10 mouse cellular contexts compared by ENCODE assay signal in genomic region chr16:34605679-34606078, GRCm38 (mm10). TPM values are rescaled to one million over a fixed set of nuclear protein-coding genes. Genes with fewer than 3 reads are reported as not detected.
DNase-seq lines count a peak whose midpoint lies in the region; ATAC-seq and TF ChIP-seq lines count a peak whose summit lies in the region.
"Had no signal": no experiment of that assay in that cellular context is flagged by ENCODE, and none has a peak within 500 bp of the region (broad histone marks: within the 10 kb centered on the region; RNA-seq: fewer than 3 reads in every experiment).

No protein-coding gene starts in this region.

- WGBS in forebrain, embryonic 11.5 days: 38% methylated on average over 3 of the region's 3 CpGs
- 39% methylated on average over 3 of the region's 3 CpGs for WGBS in forebrain, embryonic 13.5 days
- 34% methylated on average over 3 of the region's 3 CpGs for WGBS in hindbrain, postnatal 0 days

- no peak overlapping the region for H3K9ac ChIP-seq in forebrain, embryonic 11.5 days (ENCODE audit: low read length)
- H3K9ac ChIP-seq in forebrain, embryonic 13.5 days: no peak overlapping the region
- H3K9ac ChIP-seq in hindbrain, postnatal 0 days (replicated peaks; ENCODE audit: low read length): no peak overlapping the region
- H3K9ac ChIP-seq: embryonic facial prominence, embryonic 15.5 days; lung, embryonic 15.5 days had no signal

- ATAC-seq in forebrain, embryonic 11.5 days (replicated peaks; ENCODE audit: low FRiP score): no peak
- no peak for ATAC-seq in forebrain, embryonic 13.5 days
- no peak for ATAC-seq in hindbrain, postnatal 0 days
- no peak for ATAC-seq in monocyte, adult 5-6 weeks (replicated peaks; ENCODE audit: insufficient number of reproducible peaks, low FRiP score, low TSS enrichment, poor library complexity, severe bottlenecking)

- no peaks in the 10 kb centered on the region for H3K4me1 ChIP-seq in forebrain, embryonic 11.5 days (replicated peaks; ENCODE audit: control insufficient read depth, insufficient read depth, low read length)
- no peaks in the 10 kb centered on the region for H3K4me1 ChIP-seq in forebrain, embryonic 13.5 days
- no peaks in the 10 kb centered on the region for H3K4me1 ChIP-seq in hindbrain, postnatal 0 days (ENCODE audit: insufficient read depth, low read length)
- H3K4me1 ChIP-seq: embryonic facial prominence, embryonic 15.5 days; lung, embryonic 15.5 days had no signal

- no peak overlapping the region for H3ac ChIP-seq in C2C12 (ENCODE audit: control insufficient read depth, insufficient read length, low read depth)

- peak; percentile 35 for TF ChIP-seq CTCF in C2C12 (IDR thresholded peaks at IDR 0.05; ENCODE audit: control insufficient read depth, insufficient read depth, insufficient read length)
- TF ChIP-seq CTCF in hindbrain, postnatal 0 days (IDR thresholded peaks at IDR 0.05; ENCODE audit: low read depth): peak; percentile 69

- peak; percentile 55 for DNase-seq in forebrain, embryonic 11.5 days (ENCODE audit: low spot score)
- peak; percentile 69 for DNase-seq in embryo, embryonic 10 days (ENCODE audit: low spot score)
- DNase-seq in hindbrain, postnatal 0 days (ENCODE audit: low spot score): peak; percentile 67
- DNase-seq in lung, postnatal 10 days: peak; percentile 73
- DNase-seq in frontal cortex, postnatal 25 days (ENCODE audit: low spot score in 2 of 2): no peak

- H3K4me3 ChIP-seq in forebrain, embryonic 11.5 days (ENCODE audit: low read depth, low read length): no peak overlapping the region
- H3K4me3 ChIP-seq in forebrain, embryonic 13.5 days: no peak overlapping the region
- H3K4me3 ChIP-seq in C2C12 (ENCODE audit: insufficient read depth, poor library complexity, severe bottlenecking): no peak overlapping the region
- no peak overlapping the region for H3K4me3 ChIP-seq in hindbrain, postnatal 0 days (ENCODE audit: low read length)
- H3K4me3 ChIP-seq: embryonic facial prominence, embryonic 15.5 days; lung, embryonic 15.5 days had no signal

- no peaks in the 10 kb centered on the region for H3K27me3 ChIP-seq in forebrain, embryonic 11.5 days (ENCODE audit: control insufficient read depth, insufficient read depth, low read length)
- no peaks in the 10 kb centered on the region for H3K27me3 ChIP-seq in forebrain, embryonic 13.5 days
- no peaks in the 10 kb centered on the region for H3K27me3 ChIP-seq in C2C12 (ENCODE audit: control insufficient read depth, insufficient read depth, insufficient read length)
- H3K27me3 ChIP-seq in hindbrain, postnatal 0 days (ENCODE audit: insufficient read depth, low read length): no peaks in the 10 kb centered on the region
- H3K27me3 ChIP-seq: embryonic facial prominence, embryonic 15.5 days; lung, embryonic 15.5 days had no signal

- no peak overlapping the region for H3K27ac ChIP-seq in forebrain, embryonic 11.5 days (ENCODE audit: low read depth, low read length)
- no peak overlapping the region for H3K27ac ChIP-seq in forebrain, embryonic 13.5 days
- no peak overlapping the region for H3K27ac ChIP-seq in hindbrain, postnatal 0 days
- H3K27ac ChIP-seq: embryonic facial prominence, embryonic 15.5 days; lung, embryonic 15.5 days had no signal

- H3K4me2 ChIP-seq in forebrain, embryonic 11.5 days (ENCODE audit: low read depth, low read length, severe bottlenecking): no peak overlapping the region
- H3K4me2 ChIP-seq in forebrain, embryonic 13.5 days: no peak overlapping the region
- H3K4me2 ChIP-seq in hindbrain, postnatal 0 days (ENCODE audit: low read depth, low read length): no peak overlapping the region
- H3K4me2 ChIP-seq: embryonic facial prominence, embryonic 15.5 days; lung, embryonic 15.5 days had no signal

- no peaks in the 10 kb centered on the region for H3K79me3 ChIP-seq in C2C12 (ENCODE audit: low read depth)

- H3K36me3 ChIP-seq in forebrain, embryonic 11.5 days (ENCODE audit: control insufficient read depth, insufficient read depth, low read length): no peaks in the 10 kb centered on the region
- no peaks in the 10 kb centered on the region for H3K36me3 ChIP-seq in forebrain, embryonic 13.5 days (ENCODE audit: poor library complexity, severe bottlenecking)
- no peaks in the 10 kb centered on the region for H3K36me3 ChIP-seq in C2C12 (ENCODE audit: control insufficient read depth, insufficient read depth)
- H3K36me3 ChIP-seq in hindbrain, postnatal 0 days (ENCODE audit: insufficient read depth, low read length): no peaks in the 10 kb centered on the region
- H3K36me3 ChIP-seq: embryonic facial prominence, embryonic 15.5 days; lung, embryonic 15.5 days had no signal

- no peaks in the 10 kb centered on the region for H3K9me3 ChIP-seq in forebrain, embryonic 11.5 days (ENCODE audit: control insufficient read depth, low read length)
- no peaks in the 10 kb centered on the region for H3K9me3 ChIP-seq in forebrain, embryonic 13.5 days (replicated peaks)
- H3K9me3 ChIP-seq in hindbrain, postnatal 0 days (ENCODE audit: low read length): no peaks in the 10 kb centered on the region
- H3K9me3 ChIP-seq: embryonic facial prominence, embryonic 15.5 days; lung, embryonic 15.5 days had no signal

- H3K79me2 ChIP-seq in C2C12 (ENCODE audit: control insufficient read depth, insufficient read depth): no peaks in the 10 kb centered on the region

TF ChIP-seq in C2C12, 6 proteins besides CTCF, POLR2A, EP300 and RAD21:
- TF ChIP-seq FOSL1 (IDR thresholded peaks at IDR 0.05; ENCODE audit: insufficient read depth, low read length, poor library complexity, severe bottlenecking): no peak
- no peak for TF ChIP-seq USF1 (IDR thresholded peaks at IDR 0.05; ENCODE audit: low read depth)
- no peak for TF ChIP-seq MYOG (IDR thresholded peaks at IDR 0.05; ENCODE audit: control insufficient read depth, extremely low read depth, insufficient read length)
- TF ChIP-seq CEBPB (IDR thresholded peaks at IDR 0.05; ENCODE audit: low read depth): no peak
- no peak for TF ChIP-seq MAX (IDR thresholded peaks at IDR 0.05)
- TF ChIP-seq MYOD1 (IDR thresholded peaks at IDR 0.05; ENCODE audit: control insufficient read depth, insufficient read length, low read depth): no peak

RNA-seq across cellular contexts. Expression of gene Kalrn, which starts 32.3 kb away (rescaled TPM):
- 21.3 and 22.4 TPM in 2 replicates for polyA plus RNA-seq in forebrain, embryonic 11.5 days (2014; fragmentation: Nextera tagmentation; extraction: Ambion mirVana)
- polyA plus RNA-seq in forebrain, embryonic 13.5 days (2015; fragmentation: Nextera tagmentation; extraction: Ambion mirVana): 31.5 and 34.4 TPM in 2 replicates
- 8.6 TPM for polyA plus RNA-seq in C2C12 (2012; fragmentation: generic; extraction: Trizol)
- 104 and 107 TPM in 2 replicates for total RNA-seq in hindbrain, postnatal 0 days (2014; rRNA removed)
- polyA plus RNA-seq in hindbrain, postnatal 0 days (2015; fragmentation: Nextera tagmentation; extraction: Ambion mirVana): 17.0 and 17.7 TPM in 2 replicates
- 1.7 to 10.2 TPM (median 1.8 TPM) in 3 replicates for total RNA-seq in monocyte, adult 5-6 weeks (2017)

RNA-seq across cellular contexts. Expression of gene Ropn1, which starts 44.0 kb away (rescaled TPM):
- polyA plus RNA-seq in forebrain, embryonic 11.5 days (2014; fragmentation: Nextera tagmentation; extraction: Ambion mirVana): not detected in 2 replicates
- not detected in 2 replicates for polyA plus RNA-seq in forebrain, embryonic 13.5 days (2015; fragmentation: Nextera tagmentation; extraction: Ambion mirVana)
- polyA plus RNA-seq in C2C12 (2012; fragmentation: generic; extraction: Trizol): not detected
- total RNA-seq in hindbrain, postnatal 0 days (2014; rRNA removed): not detected in 2 replicates
- polyA plus RNA-seq in hindbrain, postnatal 0 days (2015; fragmentation: Nextera tagmentation; extraction: Ambion mirVana): 0.28 and 0.34 TPM in 2 replicates
- not detected in 3 replicates for total RNA-seq in monocyte, adult 5-6 weeks (2017)
- polyA plus RNA-seq: embryonic facial prominence, embryonic 15.5 days; lung, embryonic 15.5 days had no signal

Comparison
In these comparisons a context has a peak if more than half of its experiments do, and no peak if none do; other contexts are left out.
1. DNase-seq: peak in forebrain, embryonic 11.5 days (single experiment), embryo, embryonic 10 days (single experiment), hindbrain, postnatal 0 days (single experiment) and lung, postnatal 10 days (single experiment); none in frontal cortex, postnatal 25 days (0 of 2).